Mouse (Mus musculus): Measurements from ENCODE around the gene Cd24a.

The Cd24a gene

GRCm38 (mm10) chr10:43577997-43578331, at the start of gene Cd24a:
Cd24a (plus strand) TSS chr10:43578284.
- ATAC-seq (ENCODE audit: insufficient number of reproducible peaks, low FRiP score, low TSS enrichment): no peak

GRCm38 (mm10) chr10:43534382-43534781, 43.7 kb upstream of the Cd24a start:
- ATAC-seq (ENCODE audit: insufficient number of reproducible peaks, low FRiP score, low TSS enrichment): no peak

GRCm38 (mm10) chr10:43537652-43538051, 40.4 kb upstream of the Cd24a start:
- no peak for ATAC-seq (ENCODE audit: insufficient number of reproducible peaks, low FRiP score, low TSS enrichment)

- no peak for ATAC-seq (ENCODE audit: insufficient number of reproducible peaks, low FRiP score, low TSS enrichment)
These were observed 39.3 kb upstream of the Cd24a start for GRCm38 (mm10) chr10:43538831-43539230.

GRCm38 (mm10) chr10:43539746-43540310, 38.3 kb upstream of the Cd24a start:
- no peak for ATAC-seq (ENCODE audit: insufficient number of reproducible peaks, low FRiP score, low TSS enrichment)

- peak; percentile 98 for ATAC-seq (ENCODE audit: insufficient number of reproducible peaks, low FRiP score, low TSS enrichment)
These were observed 37.5 kb upstream of the Cd24a start, which contains the start of gene 1700021F05Rik for GRCm38 (mm10) chr10:43540442-43541152. 1700021F05Rik (minus strand) TSS chr10:43540994.

GRCm38 (mm10) chr10:43541153-43541544, 36.9 kb upstream of the Cd24a start:
- ATAC-seq (ENCODE audit: insufficient number of reproducible peaks, low FRiP score, low TSS enrichment): no peak

GRCm38 (mm10) chr10:43549411-43549810, 28.7 kb upstream of the Cd24a start:
- ATAC-seq (ENCODE audit: insufficient number of reproducible peaks, low FRiP score, low TSS enrichment): no peak

- ATAC-seq (ENCODE audit: insufficient number of reproducible peaks, low FRiP score, low TSS enrichment): no peak
These were observed 27.2 kb upstream of the Cd24a start for GRCm38 (mm10) chr10:43550923-43551322.

GRCm38 (mm10) chr10:43551388-43551787, 26.7 kb upstream of the Cd24a start:
- ATAC-seq (ENCODE audit: insufficient number of reproducible peaks, low FRiP score, low TSS enrichment): no peak

GRCm38 (mm10) chr10:43557630-43558165, 20.4 kb upstream of the Cd24a start:
- ATAC-seq (ENCODE audit: insufficient number of reproducible peaks, low FRiP score, low TSS enrichment): no peak

GRCm38 (mm10) chr10:43559313-43559712, 18.8 kb upstream of the Cd24a start:
- ATAC-seq (ENCODE audit: insufficient number of reproducible peaks, low FRiP score, low TSS enrichment): no peak

- no peak for ATAC-seq (ENCODE audit: insufficient number of reproducible peaks, low FRiP score, low TSS enrichment)
These were observed 17.3 kb upstream of the Cd24a start for GRCm38 (mm10) chr10:43560765-43561164.

GRCm38 (mm10) chr10:43561311-43561710, 16.8 kb upstream of the Cd24a start:
- no peak for ATAC-seq (ENCODE audit: insufficient number of reproducible peaks, low FRiP score, low TSS enrichment)

- no peak for ATAC-seq (ENCODE audit: insufficient number of reproducible peaks, low FRiP score, low TSS enrichment)
These were observed 3.7 kb upstream of the Cd24a start for GRCm38 (mm10) chr10:43574352-43574751.

GRCm38 (mm10) chr10:43574956-43575355, 3.1 kb upstream of the Cd24a start:
- peak; percentile 59 for ATAC-seq (ENCODE audit: insufficient number of reproducible peaks, low FRiP score, low TSS enrichment)

- ATAC-seq (ENCODE audit: insufficient number of reproducible peaks, low FRiP score, low TSS enrichment): no peak
These were observed 636 bp upstream of the Cd24a start for GRCm38 (mm10) chr10:43577299-43577996.

GRCm38 (mm10) chr10:43578366-43578753, 276 bp downstream of the Cd24a start:
- ATAC-seq (ENCODE audit: insufficient number of reproducible peaks, low FRiP score, low TSS enrichment): no peak

- no peak for ATAC-seq (ENCODE audit: insufficient number of reproducible peaks, low FRiP score, low TSS enrichment)
These were observed 783 bp downstream of the Cd24a start for GRCm38 (mm10) chr10:43578754-43579380.

GRCm38 (mm10) chr10:43579381-43580261, 1.5 kb downstream of the Cd24a start:
- ATAC-seq (ENCODE audit: insufficient number of reproducible peaks, low FRiP score, low TSS enrichment): no peak

Measured in cerebellum, adult (tissue).